Mouse (Mus musculus): ENCODE results near the gene Fxyd6. TPM values are rescaled to one million over a fixed set of nuclear protein-coding genes. Genes with fewer than 3 reads are reported as not detected.

The Fxyd6 gene
- total and polyA plus RNA-seq, 2 experiments from 2014 or later = 499 to 836 TPM

- Histone ChIP-seq H3K4me2 (ENCODE audit: low read depth) (peak overlapping the region; percentile 81), H3K27me3 (ENCODE audit: insufficient read depth, low read length) (no peaks in the 10 kb centered on the region), H3K9ac (peak overlapping the region; percentile 81), H3K36me3 (ENCODE audit: insufficient read depth) (no peaks in the 10 kb centered on the region), H3K4me3 (ENCODE audit: low read depth, low read length) (peak overlapping the region; percentile 80), H3K27ac (ENCODE audit: low read depth, low read length) (peak overlapping the region; percentile 91), H3K9me3 (ENCODE audit: low read length) (no peaks in the 10 kb centered on the region), H3K4me1 (ENCODE audit: insufficient read depth) (peaks cover 32% of the 10 kb centered on the region)
- ATAC-seq = peak; percentile 54; the same call in 1 of the 2 replicates
- no peak for TF ChIP-seq CTCF (IDR thresholded peaks at IDR 0.05; ENCODE audit: low read depth)
- 2% methylated on average over 16 of the region's 17 CpGs for WGBS
- DNase-seq = peak; percentile 55
Measured at GRCm38 (mm10) chr9:45430698-45430959, 60.6 kb downstream of the Fxyd6 start.

- Histone ChIP-seq H3K9me3 (ENCODE audit: low read length) (no peaks in the 10 kb centered on the region), H3K4me1 (ENCODE audit: insufficient read depth) (peaks cover 35% of the 10 kb centered on the region), H3K27me3 (ENCODE audit: insufficient read depth, low read length) (no peaks in the 10 kb centered on the region), H3K4me2 (ENCODE audit: low read depth) (peak overlapping the region; percentile 81), H3K9ac (peak overlapping the region; percentile 81), H3K36me3 (ENCODE audit: insufficient read depth) (no peaks in the 10 kb centered on the region), H3K27ac (ENCODE audit: low read depth, low read length) (peak overlapping the region; percentile 91), H3K4me3 (ENCODE audit: low read depth, low read length) (peak overlapping the region; percentile 80)
- no peak for TF ChIP-seq CTCF (IDR thresholded peaks at IDR 0.05; ENCODE audit: low read depth)
- peak; percentile 34 for DNase-seq
- 2% methylated on average over 26 of the region's 26 CpGs for WGBS
- ATAC-seq = no peak
Measured at GRCm38 (mm10) chr9:45431150-45431549, 61.2 kb downstream of the Fxyd6 start.

- ATAC-seq (peak; percentile 44), DNase-seq (peak; percentile 81)
- Histone ChIP-seq H3K4me1 (ENCODE audit: insufficient read depth) (peaks cover 39% of the 10 kb centered on the region), H3K4me2 (ENCODE audit: low read depth) (peak overlapping the region; percentile 81), H3K36me3 (ENCODE audit: insufficient read depth) (no peaks in the 10 kb centered on the region), H3K27ac (ENCODE audit: low read depth, low read length) (peak overlapping the region; percentile 91), H3K9ac (peak overlapping the region; percentile 81), H3K27me3 (ENCODE audit: insufficient read depth, low read length) (no peaks in the 10 kb centered on the region), H3K9me3 (ENCODE audit: low read length) (no peaks in the 10 kb centered on the region), H3K4me3 (ENCODE audit: low read depth, low read length) (peak overlapping the region; percentile 80)
- TF ChIP-seq CTCF (IDR thresholded peaks at IDR 0.05; ENCODE audit: low read depth) = no peak
- WGBS = 12% methylated on average over 12 of the region's 12 CpGs
Measured at GRCm38 (mm10) chr9:45432639-45433038, 62.7 kb downstream of the Fxyd6 start.

GRCm38 (mm10) chr9:45433119-45433518 lies 63.1 kb downstream of the Fxyd6 start:
- no peaks in the 10 kb centered on the region for H3K27me3 ChIP-seq (ENCODE audit: insufficient read depth, low read length)
- TF ChIP-seq CTCF (IDR thresholded peaks at IDR 0.05; ENCODE audit: low read depth) = no peak
- H3K4me2 ChIP-seq (ENCODE audit: low read depth) = peak overlapping the region; percentile 81
- 18% methylated on average over 9 of the region's 9 CpGs for WGBS
- peak overlapping the region; percentile 80 for H3K4me3 ChIP-seq (ENCODE audit: low read depth, low read length)
- no peaks in the 10 kb centered on the region for H3K36me3 ChIP-seq (ENCODE audit: insufficient read depth)
- DNase-seq (peak; percentile 63), ATAC-seq (no peak)
- H3K9me3 ChIP-seq (ENCODE audit: low read length) = no peaks in the 10 kb centered on the region
- peaks cover 39% of the 10 kb centered on the region for H3K4me1 ChIP-seq (ENCODE audit: insufficient read depth)
- H3K9ac ChIP-seq = peak overlapping the region; percentile 81
- peak overlapping the region; percentile 91 for H3K27ac ChIP-seq (ENCODE audit: low read depth, low read length)

- DNase-seq = peak; percentile 69
- ATAC-seq = no peak
- Histone ChIP-seq H3K4me2 (ENCODE audit: low read depth) (peak overlapping the region; percentile 81), H3K9me3 (ENCODE audit: low read length) (no peaks in the 10 kb centered on the region), H3K9ac (peak overlapping the region; percentile 81; the same call in 1 of the 2 replicates), H3K36me3 (ENCODE audit: insufficient read depth) (no peaks in the 10 kb centered on the region), H3K4me1 (ENCODE audit: insufficient read depth) (peaks cover 40% of the 10 kb centered on the region), H3K27ac (ENCODE audit: low read depth, low read length) (peak overlapping the region; percentile 91), H3K4me3 (ENCODE audit: low read depth, low read length) (no peak overlapping the region), H3K27me3 (ENCODE audit: insufficient read depth, low read length) (no peaks in the 10 kb centered on the region)
- WGBS = 20% methylated on average over 2 of the region's 2 CpGs
- no peak for TF ChIP-seq CTCF (IDR thresholded peaks at IDR 0.05; ENCODE audit: low read depth)
Measured at GRCm38 (mm10) chr9:45434171-45434570, 64.2 kb downstream of the Fxyd6 start.

GRCm38 (mm10) chr9:45439025-45439424 lies 69.0 kb downstream of the Fxyd6 start:
- ATAC-seq = no peak
- TF ChIP-seq CTCF (IDR thresholded peaks at IDR 0.05; ENCODE audit: low read depth) = no peak
- Histone ChIP-seq H3K4me1 (ENCODE audit: insufficient read depth) (peaks cover 37% of the 10 kb centered on the region), H3K36me3 (ENCODE audit: insufficient read depth) (peaks cover 4% of the 10 kb centered on the region; the same call in 1 of the 2 replicates), H3K4me3 (ENCODE audit: low read depth, low read length) (no peak overlapping the region), H3K9ac (no peak overlapping the region), H3K9me3 (ENCODE audit: low read length) (no peaks in the 10 kb centered on the region), H3K27me3 (ENCODE audit: insufficient read depth, low read length) (no peaks in the 10 kb centered on the region), H3K4me2 (ENCODE audit: low read depth) (no peak overlapping the region), H3K27ac (ENCODE audit: low read depth, low read length) (no peak overlapping the region)
- WGBS = 71% methylated on average over 4 of the region's 4 CpGs
- DNase-seq = no peak

- WGBS = 72% methylated on average over 16 of the region's 16 CpGs
- TF ChIP-seq CTCF (IDR thresholded peaks at IDR 0.05; ENCODE audit: low read depth) = no peak
- no peak overlapping the region for H3K4me2 ChIP-seq (ENCODE audit: low read depth)
- DNase-seq (no peak), ATAC-seq (no peak)
- peaks cover 26% of the 10 kb centered on the region for H3K4me1 ChIP-seq (ENCODE audit: insufficient read depth)
- H3K4me3 ChIP-seq (ENCODE audit: low read depth, low read length) = no peak overlapping the region
- no peaks in the 10 kb centered on the region for H3K9me3 ChIP-seq (ENCODE audit: low read length)
- no peak overlapping the region for H3K27ac ChIP-seq (ENCODE audit: low read depth, low read length)
- no peaks in the 10 kb centered on the region for H3K27me3 ChIP-seq (ENCODE audit: insufficient read depth, low read length)
- no peak overlapping the region for H3K9ac ChIP-seq
- H3K36me3 ChIP-seq (ENCODE audit: insufficient read depth) = peaks cover 4% of the 10 kb centered on the region; the same call in 1 of the 2 replicates
Measured at GRCm38 (mm10) chr9:45440083-45440784, 70.2 kb downstream of the Fxyd6 start.

Measured in forebrain, postnatal 0 days (tissue).